Mouse (Mus musculus) heart, adult 2 months (tissue): ENCODE data around the gene Fam107a. TPM values are rescaled to one million over a fixed set of nuclear protein-coding genes. Genes with fewer than 3 reads are reported as not detected.

ENCODE experiments used
- DNase-seq, 2 experiments: peaks; one replicate each; pipeline ENCODE4 v3.0.0; 2021
- H3K27ac ChIP-seq: fragments of 200-600 bp; 2 replicates; pipeline ENCODE4 v1.8.1; 2022
- H3K27me3 ChIP-seq: fragments of 200-500 bp; 2 replicates; pipeline ENCODE4 v1.6.1; 2012; ENCODE audit warnings: mild to moderate bottlenecking, low read length, inconsistent platforms, mixed read lengths; ENCODE audit not compliant: control insufficient read depth, insufficient read depth
- H3K36me3 ChIP-seq: fragments of 200-500 bp; 2 replicates; pipeline ENCODE4 v1.6.1; 2012; ENCODE audit warnings: low read length, inconsistent platforms; ENCODE audit not compliant: control insufficient read depth, insufficient read depth
- H3K4me1 ChIP-seq: fragments of 200-500 bp; 2 replicates; pipeline ENCODE4 v1.6.1; 2011; ENCODE audit warnings: low read length; ENCODE audit not compliant: control insufficient read depth, insufficient read depth
- H3K4me3 ChIP-seq: fragments of 200-600 bp; 2 replicates; pipeline ENCODE4 v1.8.1; 2022
- H3K79me2 ChIP-seq: fragments of 200-500 bp; replicated peaks from 2 replicates; pipeline ENCODE4 v1.6.1; 2012; ENCODE audit warnings: mild to moderate bottlenecking, inconsistent platforms, low read length, moderate library complexity, mixed read lengths; ENCODE audit not compliant: control insufficient read depth, insufficient read depth
- H3K9ac ChIP-seq: fragments of 200-500 bp; 2 replicates; pipeline ENCODE4 v1.6.1; 2012; ENCODE audit warnings: low read depth, mild to moderate bottlenecking, control low read depth, inconsistent platforms, low read length, mixed read lengths
- CTCF ChIP-seq: fragments of 200-600 bp; IDR thresholded peaks from 2 replicates; pipeline ENCODE4 v1.8.1; 2022; ENCODE audit warnings: antibody characterized with exemption, mild to moderate bottlenecking, moderate library complexity
- EP300 ChIP-seq: fragments of 200-500 bp; IDR thresholded peaks from 2 replicates; pipeline ENCODE4 v1.6.1; 2011; ENCODE audit warnings: low read depth, low read length, control low read depth; ENCODE audit not compliant: insufficient read depth
- POLR2A ChIP-seq: fragments of 200-500 bp; IDR thresholded peaks from 2 replicates; pipeline ENCODE4 v1.6.1; 2011; ENCODE audit warnings: mild to moderate bottlenecking, low read depth, low read length, control low read depth; ENCODE audit not compliant: insufficient read depth
- WGBS: fragments of 180-500 bp; shearing (Covaris S2); methylation state at CpG from one replicate; pipeline ENCODE4 v1.1.7; 2018; 5-methylcytosine and 5-hydroxymethylcytosine counted together
- intact Hi-C: fragments of 180-260 bp; cut with DNase I; formaldehyde crosslinking; loops from one replicate; pipeline ENCODE4 v1.15.1; 2025
- long read RNA-seq: library from polyadenylated mRNA; stranded (forward); transcript quantifications from one replicate; pipeline ENCODE4 v2.0.0, GENCODE M21; 2021
- polyA plus RNA-seq: library from polyadenylated mRNA; depleted of rRNA; stranded (reverse); fragments of >200 nt; gene quantifications from 2 replicates; pipeline ENCODE4 v1.2.3, GENCODE M21; 2012; rRNA removed
- total RNA-seq, 2 experiments: library from RNA; stranded (reverse); gene quantifications; 2 replicates each; pipeline ENCODE4 v1.2.3; 2021

Fam107a gene
- total RNA-seq (10 to 100 TPM in 1 of 2 experiments, 1 to 10 TPM in 1; 5.4 to 17.2 TPM), polyA plus RNA-seq (3.6 and 5.1 TPM in 2 replicates)
- long read RNA-seq, partial matches to known transcripts: 1 of 6 reads
- long read RNA-seq, other reads (novel, unspliced or antisense): 3 of 6 reads

DNA sequence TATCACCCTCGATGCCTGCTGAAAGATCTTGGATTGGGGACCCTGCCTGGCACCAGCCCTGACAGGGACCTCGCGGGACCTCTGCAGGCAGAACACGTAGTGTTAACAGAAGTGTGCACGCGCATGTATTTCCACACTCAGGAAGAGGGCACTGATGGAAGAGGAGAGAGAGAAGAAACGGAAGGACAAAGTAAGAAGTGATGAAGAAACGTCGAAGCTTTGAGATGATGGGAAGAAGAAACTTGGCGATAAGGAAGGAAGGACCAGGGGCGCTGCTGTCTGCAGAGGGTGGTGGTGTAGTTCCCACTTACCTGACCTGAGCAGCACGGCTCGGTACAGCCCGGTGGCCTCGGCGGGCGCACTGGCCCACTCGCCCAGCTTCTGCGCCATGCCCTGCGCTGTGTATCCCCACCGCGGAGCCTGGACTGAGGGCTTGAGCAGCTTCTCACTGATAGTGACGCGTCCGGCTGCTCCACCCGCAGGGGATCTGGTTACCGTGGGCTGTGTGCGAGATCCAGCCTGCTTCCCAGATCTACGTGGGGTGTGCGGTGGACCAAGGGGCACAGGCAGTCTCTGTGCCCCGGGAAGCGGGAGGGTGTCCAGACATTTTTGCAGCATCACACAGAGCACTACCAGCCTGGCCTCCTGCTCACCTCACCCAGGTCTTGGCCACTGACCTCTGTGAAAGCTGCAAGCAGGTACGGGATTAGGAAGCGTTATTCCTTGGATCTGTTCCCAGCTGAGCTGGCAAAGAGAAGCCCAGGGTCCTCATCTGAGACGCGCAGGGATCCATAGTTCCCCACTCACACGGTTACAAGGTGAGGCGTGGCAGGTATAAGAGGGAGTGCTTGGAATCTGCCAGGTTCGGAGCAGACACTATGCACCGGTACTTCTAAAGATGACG lies at the start of gene Fam107a:
Fam107a (minus strand) TSS at position 830 of the 904 bp plus-strand sequence.
- intact Hi-C loops: loop anchor here (5.0 kb wide), 1 partner anchor 100 kb away; no protein-coding TSS in a partner anchor
- Histone ChIP-seq H3K4me3 (no peak within 1 kb of the TSS), H3K27me3 (peaks cover 8% of the 10 kb centered on the region), H3K27ac (no peak within 1 kb of the TSS), H3K4me1 (no peaks in the 10 kb centered on the region), H3K79me2 (no peaks in the 10 kb centered on the region), H3K9ac (no peak within 1 kb of the TSS; the same call in 1 of the 2 replicates), H3K36me3 (no peaks in the 10 kb centered on the region)
- no peak for TF ChIP-seq EP300
- no peak for TF ChIP-seq POLR2A
- no peak for TF ChIP-seq CTCF
- WGBS: 17% methylated on average over 41 of the region's 41 CpGs
- DNase-seq: no peak

DNA sequence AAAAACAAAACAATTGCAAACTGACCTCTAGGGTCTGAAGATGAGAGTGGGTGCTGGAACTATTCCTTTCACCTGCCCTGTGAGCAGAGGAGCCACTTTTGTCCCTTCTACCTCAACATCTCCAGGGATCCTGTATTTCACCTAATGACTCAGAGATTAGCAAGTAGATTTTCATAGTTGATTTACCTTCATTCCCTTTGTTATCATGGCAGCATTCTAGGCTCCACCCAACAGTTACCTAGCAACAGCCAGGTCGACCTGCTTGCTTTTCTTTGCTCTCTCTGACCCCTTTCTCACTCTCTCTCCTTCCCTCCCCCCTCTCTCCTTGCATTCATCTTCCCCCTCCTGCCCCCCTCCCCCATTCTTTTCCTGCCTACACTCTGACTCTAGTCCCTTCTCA lies 49.3 kb upstream of the Fam107a start:
- Histone ChIP-seq H3K27me3 (no peaks in the 10 kb centered on the region), H3K4me3 (no peak overlapping the region), H3K79me2 (no peaks in the 10 kb centered on the region), H3K9ac (no peak overlapping the region), H3K4me1 (no peaks in the 10 kb centered on the region), H3K36me3 (no peaks in the 10 kb centered on the region), H3K27ac (no peak overlapping the region)
- DNase-seq: no peak
- TF ChIP-seq POLR2A (no peak), EP300 (no peak), CTCF (no peak)
- WGBS: 11% methylated on average over 1 of the region's 1 CpGs
- intact Hi-C loops: no loop called here

DNA sequence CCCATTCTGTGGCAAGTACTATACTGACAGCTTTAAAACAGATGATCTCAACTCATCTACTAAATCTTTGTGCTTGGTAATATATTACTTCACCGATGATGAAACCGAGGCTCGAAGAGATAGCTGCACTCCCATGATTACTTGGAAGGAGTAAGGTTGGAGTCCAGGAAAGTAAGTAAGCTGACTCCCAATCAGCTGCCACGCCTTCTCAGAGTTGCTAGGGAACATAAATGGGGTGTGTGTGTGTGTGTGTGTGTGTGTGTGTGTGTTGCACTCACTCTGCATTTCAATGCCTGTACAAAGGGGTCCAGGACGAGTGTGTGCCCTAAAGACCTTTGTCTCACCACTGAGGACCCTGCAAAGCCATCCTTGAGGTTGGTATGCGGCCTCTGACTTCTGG lies 48.0 kb upstream of the Fam107a start:
- H3K9ac ChIP-seq: no peak overlapping the region
- H3K27me3 ChIP-seq: no peaks in the 10 kb centered on the region
- no peaks in the 10 kb centered on the region for H3K79me2 ChIP-seq
- H3K36me3 ChIP-seq: no peaks in the 10 kb centered on the region
- no peak for DNase-seq
- WGBS: 78% methylated on average over 6 of the region's 6 CpGs
- no peaks in the 10 kb centered on the region for H3K4me1 ChIP-seq
- no peak overlapping the region for H3K27ac ChIP-seq
- intact Hi-C loops: no loop called here
- TF ChIP-seq CTCF (no peak), POLR2A (no peak), EP300 (no peak)
- H3K4me3 ChIP-seq: no peak overlapping the region

GRCm38 (mm10) chr14:8356836-8357235 lies 39.0 kb upstream of the Fam107a start:
- Histone ChIP-seq H3K9ac (no peak overlapping the region), H3K4me3 (no peak overlapping the region), H3K4me1 (no peaks in the 10 kb centered on the region), H3K27me3 (no peaks in the 10 kb centered on the region), H3K79me2 (no peaks in the 10 kb centered on the region), H3K27ac (no peak overlapping the region), H3K36me3 (no peaks in the 10 kb centered on the region)
- intact Hi-C loops: no loop called here
- no peak for TF ChIP-seq CTCF
- TF ChIP-seq EP300: no peak
- no peak for TF ChIP-seq POLR2A
- DNase-seq: no peak
- 42% methylated on average over 9 of the region's 9 CpGs for WGBS

GRCm38 (mm10) chr14:8355999-8356501 lies 38.2 kb upstream of the Fam107a start:
- no peak overlapping the region for H3K4me3 ChIP-seq
- H3K4me1 ChIP-seq: no peaks in the 10 kb centered on the region
- H3K27ac ChIP-seq: no peak overlapping the region
- intact Hi-C loops: no loop called here
- H3K27me3 ChIP-seq: no peaks in the 10 kb centered on the region
- H3K36me3 ChIP-seq: no peaks in the 10 kb centered on the region
- no peaks in the 10 kb centered on the region for H3K79me2 ChIP-seq
- 39% methylated on average over 6 of the region's 6 CpGs for WGBS
- peak; percentile 38 to 58 for DNase-seq
- TF ChIP-seq POLR2A: no peak
- TF ChIP-seq EP300: peak; percentile 73
- TF ChIP-seq CTCF: no peak; the same call in 1 of the 2 replicates
- no peak overlapping the region for H3K9ac ChIP-seq

DNA sequence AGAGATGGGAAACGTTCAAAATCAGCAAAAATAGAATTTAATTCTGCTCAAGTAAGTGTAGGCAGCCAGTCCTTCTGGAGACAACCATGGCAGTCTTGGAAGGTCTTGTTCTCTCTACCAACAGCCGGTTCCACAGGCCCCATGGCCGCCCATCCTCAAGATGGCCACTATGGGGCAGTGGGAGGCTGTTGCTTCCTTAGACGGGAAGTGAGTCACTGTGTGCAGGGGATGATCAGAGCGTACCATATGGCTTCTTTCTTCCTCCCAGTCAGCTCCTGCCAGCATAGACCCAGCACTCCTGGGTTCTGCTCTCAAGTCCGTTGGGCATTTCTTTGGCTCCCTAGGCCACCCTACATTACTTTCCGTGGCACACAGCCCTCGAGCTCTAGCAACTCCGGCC lies 31.1 kb upstream of the Fam107a start:
- intact Hi-C loops: loop anchor here (5.0 kb wide), 1 partner anchor 382 kb away; no protein-coding TSS in a partner anchor
- no peak overlapping the region for H3K27ac ChIP-seq
- no peak overlapping the region for H3K9ac ChIP-seq
- no peak for DNase-seq
- no peaks in the 10 kb centered on the region for H3K27me3 ChIP-seq
- H3K36me3 ChIP-seq: no peaks in the 10 kb centered on the region
- no peak overlapping the region for H3K4me3 ChIP-seq
- TF ChIP-seq POLR2A (no peak), CTCF (no peak), EP300 (no peak)
- WGBS: 53% methylated on average over 9 of the region's 9 CpGs
- no peaks in the 10 kb centered on the region for H3K79me2 ChIP-seq
- H3K4me1 ChIP-seq: no peaks in the 10 kb centered on the region
